Mouse (Mus musculus): ENCODE measurements at regions not wholly inside any gene's neighbourhood (a gene's known extent, or its start where the extent isn't known, plus 50 kb on each side); places are given as distances from the start of the nearest gene placed in this dataset.
"Not testable (repeated sequence)": the region's sequence is repeated elsewhere in the genome, so short reads cannot be mapped to it uniquely, and the experiment has no call there.

DNA sequence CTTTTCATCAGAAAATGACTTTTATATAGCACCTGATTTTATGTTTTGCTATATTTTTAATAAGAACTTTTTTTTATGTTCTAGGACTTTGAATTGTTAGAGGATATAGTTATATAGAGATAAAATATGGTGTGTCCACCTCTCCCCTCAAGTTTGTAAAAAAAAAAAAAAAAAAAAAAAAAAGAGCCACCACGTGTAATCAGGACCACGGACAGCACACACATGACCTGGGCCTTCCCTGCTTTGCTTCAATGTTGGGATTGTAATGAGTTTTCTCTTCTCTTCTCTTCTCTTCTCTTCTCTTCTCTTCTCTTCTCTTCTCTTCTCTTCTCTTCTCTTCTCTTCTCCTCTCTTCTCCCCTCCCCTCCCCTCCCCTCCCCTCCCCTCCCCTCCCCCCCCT lies 78.5 kb downstream of the 1700010I14Rik start:
- not testable (repeated sequence) for H3K4me1 ChIP-seq (ENCODE audit: control insufficient read depth, insufficient read depth, low read length); H3K27ac ChIP-seq (ENCODE audit: insufficient read depth, low read length); H3K4me3 ChIP-seq (ENCODE audit: insufficient read depth, low read length)

DNA sequence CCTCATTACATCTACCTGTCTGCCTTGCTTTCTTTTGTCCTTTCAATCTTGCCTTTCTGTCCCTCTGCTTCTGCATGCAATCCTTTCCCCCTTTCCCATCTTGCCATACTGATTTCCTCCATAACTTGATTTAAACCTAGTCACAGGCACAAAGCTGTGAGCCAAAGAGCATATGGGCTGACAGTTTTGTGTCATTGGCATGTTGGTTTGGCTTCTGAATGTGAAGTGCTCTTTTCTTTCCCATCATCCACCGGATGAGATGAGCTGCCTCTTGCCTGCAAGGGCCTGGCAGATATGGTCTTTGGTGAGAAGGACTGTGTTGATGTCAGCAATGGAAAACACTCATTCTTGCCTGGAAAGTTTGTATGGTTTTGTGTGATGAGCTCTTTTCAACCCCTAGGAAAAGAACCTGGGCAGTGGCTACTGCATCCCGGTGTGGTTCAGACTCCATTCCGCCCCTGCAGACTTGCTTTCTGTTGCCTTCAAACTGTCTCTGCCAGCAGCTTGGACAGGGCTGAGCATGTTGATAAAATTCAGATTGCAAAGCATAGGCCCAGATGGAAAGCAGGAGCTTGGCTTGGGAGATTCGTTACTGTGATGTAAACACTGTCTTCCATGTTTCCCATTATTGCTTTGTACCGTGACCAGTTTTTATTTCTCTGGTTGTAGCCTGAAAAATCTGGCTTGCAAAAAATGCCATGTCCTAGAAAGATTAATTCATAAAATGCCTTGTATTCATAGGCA lies 80.9 kb downstream of the 1700010I14Rik start:
- H3K4me1 ChIP-seq (ENCODE audit: control insufficient read depth, insufficient read depth, low read length): no peaks in the 10 kb centered on the region
- H3K27ac ChIP-seq (ENCODE audit: insufficient read depth, low read length): no peak overlapping the region
- H3K4me3 ChIP-seq (ENCODE audit: insufficient read depth, low read length): no peak overlapping the region
- no peak for TF ChIP-seq POLR2A (IDR thresholded peaks at IDR 0.05; ENCODE audit: extremely low read depth, insufficient read depth, low read length)
- no peak for TF ChIP-seq CTCF (IDR thresholded peaks at IDR 0.05; ENCODE audit: extremely low read depth, insufficient read depth, low read length)

DNA sequence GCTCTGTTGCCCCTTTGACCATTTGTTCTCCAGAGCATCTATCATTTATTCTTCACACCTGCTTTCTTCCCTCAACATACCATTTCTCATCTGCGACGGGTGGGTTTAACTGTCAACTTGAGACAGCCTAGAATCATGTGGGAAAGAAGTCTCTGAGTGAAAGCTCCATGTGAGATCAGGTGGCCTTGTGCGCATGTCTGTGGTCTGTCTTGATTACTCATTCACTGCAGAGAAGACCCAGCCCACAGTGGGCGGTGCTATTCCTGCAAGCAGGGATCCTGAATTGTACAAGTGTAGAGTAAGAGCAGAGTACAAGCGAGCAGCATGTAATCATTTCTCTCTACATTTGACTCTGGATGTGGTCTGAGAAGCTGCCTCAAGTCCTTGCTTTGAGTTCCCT lies 95.5 kb downstream of the 1700010I14Rik start:
- H3K4me3 ChIP-seq (ENCODE audit: insufficient read depth, low read length): no peak overlapping the region
- TF ChIP-seq CTCF (IDR thresholded peaks at IDR 0.05; ENCODE audit: extremely low read depth, insufficient read depth, low read length) (no peak), POLR2A (IDR thresholded peaks at IDR 0.05; ENCODE audit: extremely low read depth, insufficient read depth, low read length) (no peak)
- H3K27ac ChIP-seq (ENCODE audit: insufficient read depth, low read length): no peak overlapping the region
- H3K4me1 ChIP-seq (ENCODE audit: control insufficient read depth, insufficient read depth, low read length): no peaks in the 10 kb centered on the region; the same call in 1 of the 2 replicates

DNA sequence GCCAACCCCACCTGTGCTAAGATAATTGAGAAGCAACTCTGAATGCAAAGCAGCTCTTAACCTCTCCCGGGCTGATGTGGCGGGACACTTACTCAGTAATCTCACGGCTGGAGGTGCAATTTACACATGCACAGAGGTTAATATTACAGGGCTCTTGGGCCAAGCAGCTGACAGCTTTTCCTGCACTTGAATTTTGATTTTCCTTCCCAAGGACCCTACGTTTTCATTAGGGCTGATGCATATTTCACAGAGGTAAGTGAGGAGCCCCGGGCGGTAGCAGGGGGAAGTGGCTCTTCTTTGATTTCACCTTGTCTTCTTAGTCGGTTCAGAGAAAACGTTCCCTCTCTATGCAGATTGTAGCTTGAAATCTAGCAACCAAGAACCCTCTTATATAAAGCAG lies 139.7 kb downstream of the 1700010I14Rik start:
- TF ChIP-seq CTCF (IDR thresholded peaks at IDR 0.05; ENCODE audit: extremely low read depth, insufficient read depth, low read length): no peak
- TF ChIP-seq POLR2A (IDR thresholded peaks at IDR 0.05; ENCODE audit: extremely low read depth, insufficient read depth, low read length): no peak
- Histone ChIP-seq H3K4me1 (ENCODE audit: control insufficient read depth, insufficient read depth, low read length) (no peaks in the 10 kb centered on the region), H3K27ac (ENCODE audit: insufficient read depth, low read length) (no peak overlapping the region), H3K4me3 (ENCODE audit: insufficient read depth, low read length) (no peak overlapping the region)

DNA sequence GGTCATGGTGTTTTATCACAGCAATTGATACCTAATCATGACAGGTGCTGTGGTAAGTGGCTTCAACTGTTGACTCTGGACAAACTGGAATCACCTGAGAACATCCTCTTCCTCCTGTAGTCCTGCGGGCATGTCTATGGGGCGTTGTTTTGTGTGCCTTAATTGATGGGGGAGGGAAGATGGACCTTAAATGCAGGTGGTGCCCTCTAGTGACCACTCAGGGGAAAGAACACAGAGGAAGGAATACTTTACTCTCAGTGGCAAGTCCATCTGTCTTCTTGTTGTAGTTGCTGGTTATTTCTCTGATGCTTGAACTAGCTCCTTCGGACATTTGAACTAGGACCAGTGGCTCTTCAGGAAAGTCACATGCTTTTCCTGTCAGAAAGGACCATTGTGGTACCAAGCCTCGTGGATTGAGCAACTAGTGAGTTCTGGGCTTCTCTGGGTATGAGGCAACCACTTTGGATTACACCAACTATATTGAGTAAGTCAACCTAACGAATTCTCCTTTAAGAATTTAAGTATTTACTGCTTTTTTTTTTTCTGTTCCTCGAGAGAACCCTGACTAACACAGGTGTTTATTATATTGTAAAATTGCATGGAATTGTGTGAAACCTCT lies 157.6 kb downstream of the 1700010I14Rik start:
- Histone ChIP-seq H3K4me1 (ENCODE audit: control insufficient read depth, insufficient read depth, low read length) (no peaks in the 10 kb centered on the region), H3K4me3 (ENCODE audit: insufficient read depth, low read length) (no peak overlapping the region), H3K27ac (ENCODE audit: insufficient read depth, low read length) (no peak overlapping the region)
- peak; percentile 18; the same call in 1 of the 2 replicates for TF ChIP-seq CTCF (IDR thresholded peaks at IDR 0.05; ENCODE audit: extremely low read depth, insufficient read depth, low read length)
- no peak for TF ChIP-seq POLR2A (IDR thresholded peaks at IDR 0.05; ENCODE audit: extremely low read depth, insufficient read depth, low read length)

DNA sequence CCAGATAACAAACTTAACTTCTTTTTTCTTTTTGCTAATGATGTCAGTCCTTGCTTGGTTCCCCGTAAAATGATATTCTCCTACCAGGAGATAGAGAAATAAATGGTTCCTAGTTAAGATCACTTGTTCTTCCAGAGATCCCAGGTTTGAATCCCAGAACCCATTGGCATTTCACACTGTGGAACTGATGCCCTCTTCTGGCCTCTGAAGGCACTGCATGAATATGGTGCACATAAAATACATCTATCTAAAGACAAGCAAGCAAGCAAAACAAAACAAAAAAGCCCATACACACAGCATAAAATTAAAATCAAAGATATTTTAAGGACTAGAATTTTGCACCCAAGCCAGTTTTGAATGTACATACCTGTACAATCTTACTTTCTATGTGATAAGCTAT lies 162.5 kb downstream of the 1700010I14Rik start:
- TF ChIP-seq CTCF (IDR thresholded peaks at IDR 0.05; ENCODE audit: extremely low read depth, insufficient read depth, low read length) (0 out of 2 replicates have a peak, but pooled peaks have one; percentile 4), POLR2A (IDR thresholded peaks at IDR 0.05; ENCODE audit: extremely low read depth, insufficient read depth, low read length) (no peak)
- no peak overlapping the region for H3K27ac ChIP-seq (ENCODE audit: insufficient read depth, low read length)
- H3K4me1 ChIP-seq (ENCODE audit: control insufficient read depth, insufficient read depth, low read length): no peaks in the 10 kb centered on the region

DNA sequence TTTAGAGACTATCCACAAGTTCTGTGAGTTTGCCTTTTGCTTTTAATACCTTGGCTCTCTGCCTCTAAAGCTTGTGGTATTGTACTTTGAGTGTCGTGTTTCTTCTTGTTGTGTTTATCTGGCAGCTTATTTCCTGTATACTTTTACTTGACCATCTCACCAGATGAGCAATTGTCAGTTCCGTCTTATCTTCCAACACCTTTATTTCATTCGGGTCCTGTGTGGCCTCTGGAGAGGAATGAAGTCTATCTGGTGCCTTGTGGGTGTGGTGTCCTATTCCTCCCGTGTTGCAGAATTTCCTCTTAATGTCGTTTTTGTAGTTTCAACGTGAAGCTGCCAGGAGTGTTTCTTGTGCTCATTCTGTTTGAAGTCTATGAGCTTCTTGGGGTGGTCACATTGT lies 174.0 kb downstream of the 1700010I14Rik start:
- TF ChIP-seq CTCF (IDR thresholded peaks at IDR 0.05; ENCODE audit: extremely low read depth, insufficient read depth, low read length): no peak
- no peak for TF ChIP-seq POLR2A (IDR thresholded peaks at IDR 0.05; ENCODE audit: extremely low read depth, insufficient read depth, low read length)
- Histone ChIP-seq H3K27ac (ENCODE audit: insufficient read depth, low read length) (no peak overlapping the region), H3K4me1 (ENCODE audit: control insufficient read depth, insufficient read depth, low read length) (no peaks in the 10 kb centered on the region), H3K4me3 (ENCODE audit: insufficient read depth, low read length) (no peak overlapping the region)

More for the DNA sequence above, 162.5 kb downstream of the 1700010I14Rik start:
- H3K4me3 ChIP-seq (ENCODE audit: insufficient read depth, low read length): no peak overlapping the region

DNA sequence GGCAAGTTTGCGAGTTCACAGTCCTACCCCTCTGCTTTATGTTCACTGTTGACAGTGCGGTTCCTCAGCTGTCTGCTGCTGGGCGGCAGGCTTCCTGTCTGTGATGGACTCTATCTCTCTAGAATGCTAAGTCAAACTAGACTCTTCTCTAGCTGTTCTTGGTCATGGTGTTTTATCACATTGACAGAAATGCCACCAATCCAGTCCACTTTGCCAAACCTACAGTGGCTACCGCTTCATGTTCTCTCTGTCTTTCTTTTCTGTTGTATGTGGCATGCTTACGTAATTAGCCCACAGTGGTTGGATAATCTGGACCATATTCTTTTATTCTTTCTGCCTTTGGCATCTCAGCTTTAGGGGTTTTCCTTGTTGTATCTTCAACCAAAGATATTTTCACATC lies 174.5 kb downstream of the 1700010I14Rik start:
- H3K4me3 ChIP-seq (ENCODE audit: insufficient read depth, low read length): no peak overlapping the region
- no peak for TF ChIP-seq POLR2A (IDR thresholded peaks at IDR 0.05; ENCODE audit: extremely low read depth, insufficient read depth, low read length)
- H3K27ac ChIP-seq (ENCODE audit: insufficient read depth, low read length): no peak overlapping the region
- no peaks in the 10 kb centered on the region for H3K4me1 ChIP-seq (ENCODE audit: control insufficient read depth, insufficient read depth, low read length)

DNA sequence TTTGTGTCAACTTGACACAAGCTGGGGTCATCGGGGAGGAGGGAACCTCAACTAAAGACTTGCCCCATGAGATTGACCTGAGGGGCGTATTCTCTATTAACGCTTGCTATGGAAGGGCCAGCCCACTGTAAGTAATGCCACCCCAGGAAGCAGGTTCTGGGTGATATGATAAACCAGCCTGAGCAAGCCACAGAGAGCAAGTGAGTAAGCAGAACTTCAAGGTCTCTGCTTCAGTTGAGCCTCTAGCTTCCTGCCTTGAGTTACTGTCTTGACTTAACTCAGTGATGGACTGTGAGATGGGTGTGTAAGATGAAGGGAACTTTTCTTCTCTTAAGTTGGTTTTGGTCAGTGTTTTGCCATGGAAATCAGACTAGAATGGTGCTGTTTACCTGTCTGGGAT lies 175.2 kb downstream of the 1700010I14Rik start:
- no peak for TF ChIP-seq CTCF (IDR thresholded peaks at IDR 0.05; ENCODE audit: extremely low read depth, insufficient read depth, low read length)
- no peak for TF ChIP-seq POLR2A (IDR thresholded peaks at IDR 0.05; ENCODE audit: extremely low read depth, insufficient read depth, low read length)
- H3K4me1 ChIP-seq (ENCODE audit: control insufficient read depth, insufficient read depth, low read length): no peaks in the 10 kb centered on the region
- H3K4me3 ChIP-seq (ENCODE audit: insufficient read depth, low read length): no peak overlapping the region

DNA sequence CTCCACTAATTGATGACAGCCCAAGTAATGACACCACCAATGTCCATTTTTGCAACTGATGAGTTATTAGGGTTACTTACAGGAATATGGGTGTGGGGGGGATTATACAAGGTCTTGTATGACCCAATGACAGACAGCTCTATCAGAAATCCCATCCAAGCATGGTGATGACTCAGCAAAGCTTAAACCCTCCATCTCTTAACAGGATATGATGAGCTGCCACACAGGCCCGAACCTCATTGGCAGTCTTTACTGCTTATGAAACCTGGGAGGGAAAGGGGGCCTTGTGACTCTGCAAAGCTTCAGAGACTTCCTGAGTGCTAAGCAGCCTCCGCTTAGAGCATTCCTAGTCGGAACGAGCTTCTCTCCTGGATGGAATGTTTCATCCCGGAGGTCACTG lies 176.4 kb downstream of the 1700010I14Rik start:
- Histone ChIP-seq H3K27ac (ENCODE audit: insufficient read depth, low read length) (no peak overlapping the region), H3K4me1 (ENCODE audit: control insufficient read depth, insufficient read depth, low read length) (no peaks in the 10 kb centered on the region), H3K4me3 (ENCODE audit: insufficient read depth, low read length) (no peak overlapping the region)
- TF ChIP-seq POLR2A (IDR thresholded peaks at IDR 0.05; ENCODE audit: extremely low read depth, insufficient read depth, low read length): no peak
- no peak for TF ChIP-seq CTCF (IDR thresholded peaks at IDR 0.05; ENCODE audit: extremely low read depth, insufficient read depth, low read length)

More for the DNA sequence above, 175.2 kb downstream of the 1700010I14Rik start:
- H3K27ac ChIP-seq (ENCODE audit: insufficient read depth, low read length): no peak overlapping the region

Data from cortical plate, adult 2 months (tissue).